Comparison of ENCODE assay signal across 8 mouse cellular contexts in the genomic region with DNA sequence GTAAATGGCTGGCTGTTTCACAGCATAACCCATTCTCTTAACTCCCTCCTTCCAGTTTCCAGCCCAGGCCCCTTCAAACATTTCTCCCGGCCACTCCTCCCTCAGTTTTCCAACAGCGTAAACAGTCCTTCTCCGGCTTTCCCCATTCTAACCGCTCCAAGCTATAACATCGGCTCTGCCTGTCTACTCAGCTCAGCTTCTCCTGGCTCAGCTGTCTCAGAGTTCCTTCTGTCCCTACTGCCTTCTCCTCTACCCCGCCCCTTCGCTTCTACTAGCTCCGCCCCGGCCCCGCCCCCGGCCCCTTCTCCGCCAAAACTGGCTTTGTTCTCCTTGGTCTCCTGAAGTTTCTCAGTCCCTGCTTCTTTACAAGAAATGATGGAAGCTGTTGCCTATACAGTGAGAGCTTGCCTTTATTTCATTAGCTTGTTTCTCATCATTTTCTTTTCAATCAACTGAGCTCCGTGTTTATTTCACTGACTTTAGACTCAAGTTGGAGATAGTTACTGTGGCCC. TPM values are rescaled to one million over a fixed set of nuclear protein-coding genes. Genes with fewer than 3 reads are reported as not detected.
DNase-seq lines count a peak whose midpoint lies in the region; ATAC-seq and TF ChIP-seq lines count a peak whose summit lies in the region.

Gene Zfp61, minus strand, starts transcription at position 462 of the 512 bp plus-strand sequence.

- no peaks in the 10 kb centered on the region for H3K9me3 ChIP-seq in embryonic facial prominence, embryonic 11.5 days (replicated peaks; ENCODE audit: control insufficient read depth, low read length)
- H3K9me3 ChIP-seq in heart, postnatal 0 days (replicated peaks; ENCODE audit: control insufficient read depth, low read length) = no peaks in the 10 kb centered on the region
- H3K9me3 ChIP-seq in lung, embryonic 15.5 days = no peaks in the 10 kb centered on the region

- peaks cover 5% of the 10 kb centered on the region for H3K36me3 ChIP-seq in embryonic facial prominence, embryonic 11.5 days (replicated peaks; ENCODE audit: control insufficient read depth, insufficient read depth, low read depth, low read length)
- H3K36me3 ChIP-seq in heart, postnatal 0 days (replicated peaks; ENCODE audit: control insufficient read depth, insufficient read depth, low read length) = peaks cover 11% of the 10 kb centered on the region
- H3K36me3 ChIP-seq in lung, embryonic 15.5 days = peaks cover 31% of the 10 kb centered on the region

- peak; percentile 87 for DNase-seq in NIH3T3 (ENCODE audit: low read depth)
- peak; percentile 89 for DNase-seq in embryonic facial prominence, embryonic 11.5 days (ENCODE audit: low spot score)
- peak; percentile 51 for DNase-seq in heart, postnatal 0 days (ENCODE audit: low spot score)
- peak; percentile 57 to 66 for DNase-seq in kidney, postnatal 25 days
- DNase-seq in retina, postnatal 1 day = peak; percentile 87
- no peak for DNase-seq in urinary bladder, postnatal 10 days (ENCODE audit: low spot score)

- TF ChIP-seq EP300 in heart, postnatal 0 days (IDR thresholded peaks at IDR 0.05; ENCODE audit: low read depth) = no peak

- TF ChIP-seq CTCF in heart, postnatal 0 days (IDR thresholded peaks at IDR 0.05; ENCODE audit: low read depth) = no peak

- H3K4me3 ChIP-seq in embryonic facial prominence, embryonic 11.5 days (ENCODE audit: low read depth, low read length) = peak within 1 kb of the TSS; percentile 50
- H3K4me3 ChIP-seq in heart, postnatal 0 days (ENCODE audit: low read depth, low read length) = peak within 1 kb of the TSS; percentile 71
- H3K4me3 ChIP-seq in lung, embryonic 15.5 days = peak within 1 kb of the TSS; percentile 67

- H3K4me1 ChIP-seq in embryonic facial prominence, embryonic 11.5 days (ENCODE audit: control insufficient read depth, insufficient read depth, low read length) = no peaks in the 10 kb centered on the region
- peaks cover 4% of the 10 kb centered on the region for H3K4me1 ChIP-seq in heart, postnatal 0 days (ENCODE audit: control insufficient read depth, insufficient read depth)
- peaks cover 22% of the 10 kb centered on the region for H3K4me1 ChIP-seq in lung, embryonic 15.5 days

- peak within 1 kb of the TSS; percentile 78 for H3K4me2 ChIP-seq in embryonic facial prominence, embryonic 11.5 days (ENCODE audit: low read depth, low read length)
- peak within 1 kb of the TSS; percentile 86 for H3K4me2 ChIP-seq in heart, postnatal 0 days (ENCODE audit: low read depth, low read length)
- peak within 1 kb of the TSS; percentile 91 for H3K4me2 ChIP-seq in lung, embryonic 15.5 days

- under 1% methylated on average over 13 of the region's 13 CpGs for WGBS in embryonic facial prominence, embryonic 11.5 days
- WGBS in heart, postnatal 0 days = 2% methylated on average over 13 of the region's 13 CpGs
- WGBS in lung, embryonic 15.5 days = under 1% methylated on average over 13 of the region's 13 CpGs

- ATAC-seq in CD4-positive, CD25-positive, alpha-beta regulatory T cell, adult 4 months = peak; percentile 49
- peak; percentile 61 for ATAC-seq in embryonic facial prominence, embryonic 11.5 days (replicated peaks; ENCODE audit: insufficient number of reproducible peaks, low FRiP score, low TSS enrichment, low read depth)
- 0 out of 2 replicates have a peak, but pooled peaks have one; percentile 19 for ATAC-seq in heart, postnatal 0 days (ENCODE audit: insufficient read depth, low read depth)
- ATAC-seq in lung, embryonic 15.5 days (ENCODE audit: borderline replicate concordance, extremely low read depth, low FRiP score, low TSS enrichment) = peak; percentile 72; the same call in 1 of the 2 replicates

- H3K27ac ChIP-seq in embryonic facial prominence, embryonic 11.5 days (replicated peaks; ENCODE audit: low read depth, low read length) = peak within 1 kb of the TSS; percentile 87
- no peak within 1 kb of the TSS for H3K27ac ChIP-seq in heart, postnatal 0 days (ENCODE audit: low read depth)
- H3K27ac ChIP-seq in lung, embryonic 15.5 days = peak within 1 kb of the TSS; percentile 92

- H3K27me3 ChIP-seq in embryonic facial prominence, embryonic 11.5 days (ENCODE audit: control insufficient read depth, insufficient read depth, low read length) = no peaks in the 10 kb centered on the region
- no peaks in the 10 kb centered on the region for H3K27me3 ChIP-seq in heart, postnatal 0 days (ENCODE audit: control insufficient read depth, insufficient read depth, low read length)
- H3K27me3 ChIP-seq in lung, embryonic 15.5 days = no peaks in the 10 kb centered on the region

- H3K9ac ChIP-seq in embryonic facial prominence, embryonic 11.5 days (replicated peaks; ENCODE audit: low read length) = peak within 1 kb of the TSS; percentile 77
- no peak within 1 kb of the TSS for H3K9ac ChIP-seq in heart, postnatal 0 days (replicated peaks; ENCODE audit: low read depth, low read length)
- H3K9ac ChIP-seq in lung, embryonic 15.5 days = peak within 1 kb of the TSS; percentile 43; the same call in 1 of the 2 replicates

RNA-seq across cellular contexts. Expression of gene Zfp61, which starts in this region (rescaled TPM):
- 10 to 100 TPM; 19.4 to 27.8 TPM for polyA plus RNA-seq in CD4-positive, CD25-positive, alpha-beta regulatory T cell, adult 4 months (2017; shearing (Covaris generic))
- 48.0 and 58.8 TPM in 2 replicates for polyA plus RNA-seq in embryonic facial prominence, embryonic 11.5 days (2014; fragmentation: Nextera tagmentation; extraction: Ambion mirVana)
- total RNA-seq in heart, postnatal 0 days (2014; rRNA removed; ENCODE audit: low replicate concordance) = 3.4 and 14.6 TPM in 2 replicates
- polyA plus RNA-seq in heart, postnatal 0 days (2015; fragmentation: Nextera tagmentation; extraction: Ambion mirVana) = 6.7 and 6.8 TPM in 2 replicates
- 36.2 and 37.9 TPM in 2 replicates for polyA plus RNA-seq in lung, embryonic 15.5 days (2015; fragmentation: Nextera tagmentation; extraction: Ambion mirVana)

Comparison
In these comparisons a context has a peak if more than half of its experiments do, and no peak if none do; other contexts are left out.
1. ATAC-seq: peak in every context shown above with its lines; median percentile 72 in lung, embryonic 15.5 days; 61 in embryonic facial prominence, embryonic 11.5 days; 49 in CD4-positive, CD25-positive, alpha-beta regulatory T cell, adult 4 months; 19 in heart, postnatal 0 days.